Mouse (Mus musculus): ENCODE results near the gene Iffo1.

- no peak for TF ChIP-seq POLR2A (IDR thresholded peaks at IDR 0.05; ENCODE audit: borderline replicate concordance, extremely low read depth, insufficient read depth, insufficient read length, poor library complexity, severe bottlenecking)
- no peak for TF ChIP-seq CTCF (IDR thresholded peaks at IDR 0.05; ENCODE audit: borderline replicate concordance, extremely low read depth, insufficient read depth, insufficient read length)
Measured at GRCm38 (mm10) chr6:125097951-125098350, 47.1 kb upstream of the Iffo1 start.

All from brain, embryonic 14.5 days (tissue).